Mouse (Mus musculus): ENCODE results near the gene Smim24. TPM values are rescaled to one million over a fixed set of nuclear protein-coding genes. Genes with fewer than 3 reads are reported as not detected.

The Smim24 gene
- total and polyA plus RNA-seq, 2 experiments from 2014 or later: 3.3 to 6.6 TPM

- TF ChIP-seq EP300 (IDR thresholded peaks at IDR 0.05; ENCODE audit: low read depth) (no peak), CTCF (IDR thresholded peaks at IDR 0.05; ENCODE audit: low read depth) (no peak)
- ATAC-seq (ENCODE audit: insufficient read depth, low read depth): peak; percentile 2; the same call in 1 of the 2 replicates
- under 1% methylated on average over 54 of the region's 59 CpGs for whole genome bisulfite sequencing
These were observed 14.9 kb upstream of the Smim24 start, which contains the start of gene Fzr1 for GRCm38 (mm10) chr10:81377793-81378552. Gene Fzr1 (minus strand): TSS chr10:81378516.

GRCm38 (mm10) chr10:81378553-81379182, 14.2 kb upstream of the Smim24 start:
- Histone ChIP-seq H3K4me1 (ENCODE audit: control insufficient read depth, insufficient read depth) (peaks cover 17% of the 10 kb centered on the region), H3K4me2 (ENCODE audit: low read depth, low read length) (peak overlapping the region; percentile 71), H3K4me3 (ENCODE audit: low read depth, low read length) (peak overlapping the region; percentile 87), H3K9me3 (replicated peaks; ENCODE audit: control insufficient read depth, low read length) (no peaks in the 10 kb centered on the region), H3K9ac (replicated peaks; ENCODE audit: low read depth, low read length) (peak overlapping the region; percentile 43; the same call in 1 of the 2 replicates), H3K27ac (ENCODE audit: low read depth) (peak overlapping the region; percentile 51; the same call in 1 of the 2 replicates), H3K27me3 (ENCODE audit: control insufficient read depth, insufficient read depth, low read length) (no peaks in the 10 kb centered on the region), H3K36me3 (replicated peaks; ENCODE audit: control insufficient read depth, insufficient read depth, low read length) (peaks cover 19% of the 10 kb centered on the region)
- TF ChIP-seq CTCF (IDR thresholded peaks at IDR 0.05; ENCODE audit: low read depth) (0 out of 2 replicates have a peak, but pooled peaks have one; percentile 23), EP300 (IDR thresholded peaks at IDR 0.05; ENCODE audit: low read depth) (no peak)
- WGBS: under 1% methylated on average over 46 of the region's 46 CpGs
- peak; percentile 94 for ATAC-seq (ENCODE audit: insufficient read depth, low read depth)
- DNase-seq (ENCODE audit: low spot score): peak; percentile 100

More at GRCm38 (mm10) chr10:81377793-81378552, 14.9 kb upstream of the Smim24 start, which contains the start of gene Fzr1:
- H3K9ac ChIP-seq (replicated peaks; ENCODE audit: low read depth, low read length): peak within 1 kb of the TSS; percentile 92
- no peaks in the 10 kb centered on the region for H3K9me3 ChIP-seq (replicated peaks; ENCODE audit: control insufficient read depth, low read length)
- H3K4me1 ChIP-seq (ENCODE audit: control insufficient read depth, insufficient read depth): peaks cover 17% of the 10 kb centered on the region
- peak within 1 kb of the TSS; percentile 78 for H3K27ac ChIP-seq (ENCODE audit: low read depth)
- peak within 1 kb of the TSS; percentile 83 for H3K4me2 ChIP-seq (ENCODE audit: low read depth, low read length)
- no peaks in the 10 kb centered on the region for H3K27me3 ChIP-seq (ENCODE audit: control insufficient read depth, insufficient read depth, low read length)
- no peak for DNase-seq (ENCODE audit: low spot score)
- H3K4me3 ChIP-seq (ENCODE audit: low read depth, low read length): peak within 1 kb of the TSS; percentile 87
- H3K36me3 ChIP-seq (replicated peaks; ENCODE audit: control insufficient read depth, insufficient read depth, low read length): peaks cover 24% of the 10 kb centered on the region

- Histone ChIP-seq H3K9ac (replicated peaks; ENCODE audit: low read depth, low read length) (peak overlapping the region; percentile 43; the same call in 1 of the 2 replicates), H3K27me3 (ENCODE audit: control insufficient read depth, insufficient read depth, low read length) (no peaks in the 10 kb centered on the region), H3K36me3 (replicated peaks; ENCODE audit: control insufficient read depth, insufficient read depth, low read length) (peaks cover 14% of the 10 kb centered on the region), H3K9me3 (replicated peaks; ENCODE audit: control insufficient read depth, low read length) (no peaks in the 10 kb centered on the region), H3K4me2 (ENCODE audit: low read depth, low read length) (peak overlapping the region; percentile 71), H3K4me1 (ENCODE audit: control insufficient read depth, insufficient read depth) (peaks cover 17% of the 10 kb centered on the region), H3K27ac (ENCODE audit: low read depth) (peak overlapping the region; percentile 51; the same call in 1 of the 2 replicates), H3K4me3 (ENCODE audit: low read depth, low read length) (peak overlapping the region; percentile 87)
- WGBS: 64% methylated on average over 3 of the region's 3 CpGs
- no peak for ATAC-seq (ENCODE audit: insufficient read depth, low read depth)
- TF ChIP-seq CTCF (IDR thresholded peaks at IDR 0.05; ENCODE audit: low read depth) (no peak), EP300 (IDR thresholded peaks at IDR 0.05; ENCODE audit: low read depth) (no peak)
- no peak for DNase-seq (ENCODE audit: low spot score)
These were observed 13.7 kb upstream of the Smim24 start for GRCm38 (mm10) chr10:81379183-81379553.

GRCm38 (mm10) chr10:81379809-81380378, 13.0 kb upstream of the Smim24 start:
- H3K4me3 ChIP-seq (ENCODE audit: low read depth, low read length): no peak overlapping the region
- TF ChIP-seq CTCF (IDR thresholded peaks at IDR 0.05; ENCODE audit: low read depth) (no peak), EP300 (IDR thresholded peaks at IDR 0.05; ENCODE audit: low read depth) (no peak)
- 85% methylated on average over 6 of the region's 6 CpGs for WGBS
- peaks cover 10% of the 10 kb centered on the region; the same call in 1 of the 2 replicates for H3K36me3 ChIP-seq (replicated peaks; ENCODE audit: control insufficient read depth, insufficient read depth, low read length)
- H3K27me3 ChIP-seq (ENCODE audit: control insufficient read depth, insufficient read depth, low read length): no peaks in the 10 kb centered on the region
- H3K4me2 ChIP-seq (ENCODE audit: low read depth, low read length): no peak overlapping the region
- H3K9ac ChIP-seq (replicated peaks; ENCODE audit: low read depth, low read length): no peak overlapping the region
- DNase-seq (ENCODE audit: low spot score): no peak
- no peak for ATAC-seq (ENCODE audit: insufficient read depth, low read depth)
- peaks cover 19% of the 10 kb centered on the region for H3K4me1 ChIP-seq (ENCODE audit: control insufficient read depth, insufficient read depth)
- no peak overlapping the region for H3K27ac ChIP-seq (ENCODE audit: low read depth)
- no peaks in the 10 kb centered on the region for H3K9me3 ChIP-seq (replicated peaks; ENCODE audit: control insufficient read depth, low read length)

- no peaks in the 10 kb centered on the region for H3K27me3 ChIP-seq (ENCODE audit: control insufficient read depth, insufficient read depth, low read length)
- no peaks in the 10 kb centered on the region for H3K9me3 ChIP-seq (replicated peaks; ENCODE audit: control insufficient read depth, low read length)
- H3K36me3 ChIP-seq (replicated peaks; ENCODE audit: control insufficient read depth, insufficient read depth, low read length): peaks cover 9% of the 10 kb centered on the region
- H3K4me1 ChIP-seq (ENCODE audit: control insufficient read depth, insufficient read depth): peaks cover 15% of the 10 kb centered on the region
- DNase-seq (ENCODE audit: low spot score) (no peak), ATAC-seq (ENCODE audit: insufficient read depth, low read depth) (no peak)
- H3K27ac ChIP-seq (ENCODE audit: low read depth): no peak overlapping the region
- no peak overlapping the region for H3K4me3 ChIP-seq (ENCODE audit: low read depth, low read length)
- WGBS: 22% methylated on average over 5 of the region's 5 CpGs
- no peak overlapping the region for H3K4me2 ChIP-seq (ENCODE audit: low read depth, low read length)
- TF ChIP-seq EP300 (IDR thresholded peaks at IDR 0.05; ENCODE audit: low read depth): no peak
- TF ChIP-seq CTCF (IDR thresholded peaks at IDR 0.05; ENCODE audit: low read depth): no peak
- H3K9ac ChIP-seq (replicated peaks; ENCODE audit: low read depth, low read length): no peak overlapping the region
These were observed 10.8 kb upstream of the Smim24 start for GRCm38 (mm10) chr10:81382039-81382438.

All from heart, postnatal 0 days (tissue).